Mouse (Mus musculus) heart, adult 2 months (tissue): ENCODE measurements at regions not wholly inside any gene's neighbourhood (a gene's known extent, or its start where the extent isn't known, plus 50 kb on each side); places are given as distances from the start of the nearest gene placed in this dataset.
A peak's percentile ranks its signal among the peaks of the same experiment; 100 is the strongest.

Source experiments
- DNase-seq, 2 experiments: peaks; one replicate each; pipeline ENCODE4 v3.0.0; 2021
- H3K27ac ChIP-seq: fragments of 200-600 bp; 2 replicates; pipeline ENCODE4 v1.8.1; 2022
- H3K27me3 ChIP-seq: fragments of 200-500 bp; 2 replicates; pipeline ENCODE4 v1.6.1; 2012; ENCODE audit warnings: mild to moderate bottlenecking, low read length, inconsistent platforms, mixed read lengths; ENCODE audit not compliant: control insufficient read depth, insufficient read depth
- H3K36me3 ChIP-seq: fragments of 200-500 bp; 2 replicates; pipeline ENCODE4 v1.6.1; 2012; ENCODE audit warnings: low read length, inconsistent platforms; ENCODE audit not compliant: control insufficient read depth, insufficient read depth
- H3K4me1 ChIP-seq: fragments of 200-500 bp; 2 replicates; pipeline ENCODE4 v1.6.1; 2011; ENCODE audit warnings: low read length; ENCODE audit not compliant: control insufficient read depth, insufficient read depth
- H3K4me3 ChIP-seq: fragments of 200-600 bp; 2 replicates; pipeline ENCODE4 v1.8.1; 2022
- H3K79me2 ChIP-seq: fragments of 200-500 bp; replicated peaks from 2 replicates; pipeline ENCODE4 v1.6.1; 2012; ENCODE audit warnings: mild to moderate bottlenecking, inconsistent platforms, low read length, moderate library complexity, mixed read lengths; ENCODE audit not compliant: control insufficient read depth, insufficient read depth
- H3K9ac ChIP-seq: fragments of 200-500 bp; 2 replicates; pipeline ENCODE4 v1.6.1; 2012; ENCODE audit warnings: low read depth, mild to moderate bottlenecking, control low read depth, inconsistent platforms, low read length, mixed read lengths
- CTCF ChIP-seq: fragments of 200-600 bp; IDR thresholded peaks from 2 replicates; pipeline ENCODE4 v1.8.1; 2022; ENCODE audit warnings: antibody characterized with exemption, mild to moderate bottlenecking, moderate library complexity
- EP300 ChIP-seq: fragments of 200-500 bp; IDR thresholded peaks from 2 replicates; pipeline ENCODE4 v1.6.1; 2011; ENCODE audit warnings: low read depth, low read length, control low read depth; ENCODE audit not compliant: insufficient read depth
- POLR2A ChIP-seq: fragments of 200-500 bp; IDR thresholded peaks from 2 replicates; pipeline ENCODE4 v1.6.1; 2011; ENCODE audit warnings: mild to moderate bottlenecking, low read depth, low read length, control low read depth; ENCODE audit not compliant: insufficient read depth
- WGBS: fragments of 180-500 bp; shearing (Covaris S2); methylation state at CpG from one replicate; pipeline ENCODE4 v1.1.7; 2018; 5-methylcytosine and 5-hydroxymethylcytosine counted together
- intact Hi-C: fragments of 180-260 bp; cut with DNase I; formaldehyde crosslinking; loops from one replicate; pipeline ENCODE4 v1.15.1; 2025

GRCm38 (mm10) chr15:51704198-51704597 lies 2180.5 kb upstream of the Gm7489 start:
- no peak overlapping the region for H3K27ac ChIP-seq
- TF ChIP-seq EP300 (no peak), POLR2A (no peak), CTCF (no peak)
- no peak for DNase-seq

DNA sequence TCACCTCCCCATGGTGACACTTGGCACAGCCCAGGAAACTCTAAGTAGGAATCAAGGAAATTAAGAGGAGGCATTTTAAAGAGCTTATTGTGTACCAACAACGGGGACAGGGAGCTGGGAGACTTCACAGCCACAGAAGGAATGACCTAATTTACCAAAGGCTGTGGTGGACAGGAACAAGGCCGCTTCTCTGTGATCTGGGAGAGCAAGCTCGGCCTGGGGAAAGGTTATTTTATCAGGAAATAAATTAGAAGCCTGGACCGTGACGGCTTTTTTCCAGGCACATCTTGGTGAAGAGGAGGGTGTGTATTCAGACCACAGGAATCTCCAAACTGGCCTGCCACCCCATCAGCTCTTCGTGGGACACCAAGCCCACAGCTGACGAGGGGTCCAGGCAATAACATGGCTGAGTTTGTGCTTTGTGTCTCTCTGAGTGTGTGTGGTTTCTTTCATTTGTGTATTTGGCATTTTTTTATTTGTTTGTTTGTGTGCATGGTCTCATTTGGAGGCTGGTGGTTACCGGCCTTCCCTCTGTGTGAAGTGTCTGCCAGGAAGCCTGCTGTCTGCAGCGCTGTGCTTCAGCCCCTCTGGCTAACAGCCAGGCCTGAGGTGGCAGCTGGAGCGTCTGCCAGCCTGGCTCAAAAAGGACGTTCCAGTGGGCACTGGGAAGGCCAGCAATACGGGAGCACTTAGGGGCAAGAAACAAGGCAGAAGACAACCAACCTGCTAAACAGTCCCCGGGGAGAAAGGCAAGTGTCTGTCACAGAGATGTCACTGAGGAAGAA lies 2174.6 kb upstream of the Gm7489 start:
- Histone ChIP-seq H3K9ac (peak overlapping the region; percentile 46), H3K36me3 (peaks cover 5% of the 10 kb centered on the region; the same call in 1 of the 2 replicates), H3K4me1 (peaks cover 3% of the 10 kb centered on the region), H3K79me2 (no peaks in the 10 kb centered on the region), H3K4me3 (no peak overlapping the region), H3K27me3 (no peaks in the 10 kb centered on the region), H3K27ac (peak overlapping the region; percentile 68)
- TF ChIP-seq POLR2A (no peak), EP300 (no peak), CTCF (no peak)
- WGBS = 19% methylated on average over 13 of the region's 13 CpGs
- intact Hi-C loops = no loop called here
- DNase-seq = peak; percentile 71 to 83

More at GRCm38 (mm10) chr15:51704198-51704597, 2180.5 kb upstream of the Gm7489 start:
- Histone ChIP-seq H3K36me3 (no peaks in the 10 kb centered on the region), H3K4me3 (no peak overlapping the region), H3K27me3 (no peaks in the 10 kb centered on the region), H3K79me2 (no peaks in the 10 kb centered on the region), H3K4me1 (no peaks in the 10 kb centered on the region), H3K9ac (no peak overlapping the region)
- intact Hi-C loops = loop anchor here (5.0 kb wide), 1 partner anchor 43 kb away; no protein-coding TSS in a partner anchor
- WGBS = 92% methylated on average over 1 of the region's 1 CpGs

GRCm38 (mm10) chr15:51720873-51721308 lies 2163.8 kb upstream of the Gm7489 start:
- TF ChIP-seq CTCF = no peak
- no peak for TF ChIP-seq EP300
- no peak for TF ChIP-seq POLR2A
- no peaks in the 10 kb centered on the region for H3K27me3 ChIP-seq
- 61% methylated on average over 9 of the region's 9 CpGs for WGBS

GRCm38 (mm10) chr15:51721363-51721762 lies 2163.3 kb upstream of the Gm7489 start:
- TF ChIP-seq CTCF (no peak), EP300 (no peak), POLR2A (no peak)

More at GRCm38 (mm10) chr15:51720873-51721308, 2163.8 kb upstream of the Gm7489 start:
- no peaks in the 10 kb centered on the region for H3K36me3 ChIP-seq
- intact Hi-C loops = no loop called here
- no peak overlapping the region for H3K4me3 ChIP-seq
- no peaks in the 10 kb centered on the region for H3K79me2 ChIP-seq
- H3K27ac ChIP-seq = no peak overlapping the region
- no peak overlapping the region for H3K9ac ChIP-seq
- DNase-seq = no peak
- no peaks in the 10 kb centered on the region for H3K4me1 ChIP-seq

GRCm38 (mm10) chr15:51724127-51724526 lies 2160.6 kb upstream of the Gm7489 start:
- Histone ChIP-seq H3K27me3 (no peaks in the 10 kb centered on the region), H3K9ac (no peak overlapping the region), H3K27ac (no peak overlapping the region), H3K36me3 (no peaks in the 10 kb centered on the region), H3K4me3 (no peak overlapping the region), H3K4me1 (no peaks in the 10 kb centered on the region), H3K79me2 (no peaks in the 10 kb centered on the region)
- TF ChIP-seq POLR2A (no peak), EP300 (no peak), CTCF (peak; percentile 39)
- intact Hi-C loops = no loop called here
- 72% methylated on average over 7 of the region's 7 CpGs for WGBS
- no peak for DNase-seq

More at GRCm38 (mm10) chr15:51721363-51721762, 2163.3 kb upstream of the Gm7489 start:
- H3K4me3 ChIP-seq = no peak overlapping the region
- no peaks in the 10 kb centered on the region for H3K36me3 ChIP-seq
- no peaks in the 10 kb centered on the region for H3K27me3 ChIP-seq
- intact Hi-C loops = no loop called here
- WGBS = 80% methylated on average over 5 of the region's 5 CpGs
- H3K79me2 ChIP-seq = no peaks in the 10 kb centered on the region
- no peak overlapping the region for H3K27ac ChIP-seq
- DNase-seq = no peak
- no peaks in the 10 kb centered on the region for H3K4me1 ChIP-seq
- no peak overlapping the region for H3K9ac ChIP-seq

DNA sequence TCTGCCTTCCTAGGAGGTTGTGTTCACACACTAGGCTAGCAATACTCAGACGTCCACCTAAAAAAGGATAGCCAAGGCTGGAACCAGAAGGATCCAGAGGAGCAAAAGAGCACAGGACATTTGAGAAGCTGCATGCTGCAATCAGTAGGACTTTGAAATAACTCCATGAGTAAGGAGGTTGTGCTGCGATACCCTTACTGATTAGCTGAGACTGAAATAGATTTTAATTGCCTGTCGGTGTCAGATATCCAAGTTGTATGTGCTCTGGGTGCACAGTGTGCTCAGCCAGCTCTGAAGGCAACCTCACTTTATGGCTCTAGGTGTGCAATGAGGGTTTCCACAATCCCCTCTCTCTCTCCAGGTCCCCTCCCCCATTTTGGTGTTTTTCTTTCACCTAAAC lies 2159.2 kb upstream of the Gm7489 start:
- Histone ChIP-seq H3K36me3 (no peaks in the 10 kb centered on the region), H3K27me3 (no peaks in the 10 kb centered on the region), H3K9ac (no peak overlapping the region), H3K4me3 (no peak overlapping the region), H3K79me2 (no peaks in the 10 kb centered on the region), H3K4me1 (no peaks in the 10 kb centered on the region), H3K27ac (no peak overlapping the region)
- 61% methylated on average over 3 of the region's 3 CpGs for WGBS
- TF ChIP-seq POLR2A = no peak
- TF ChIP-seq EP300 = no peak
- no peak for TF ChIP-seq CTCF
- DNase-seq = no peak
- intact Hi-C loops = no loop called here
